Mouse (Mus musculus) layer of hippocampus, adult 9-10 months (tissue): ENCODE data around the gene Arhgef28.

Experiments
- DNase-seq: peaks from one replicate; pipeline ENCODE4 v3.0.0; 2022; ENCODE audit warnings: low spot score

The Arhgef28 gene

GRCm38 (mm10) chr13:97966077-97966476 lies 240.2 kb downstream of the Arhgef28 start:
- DNase-seq: no peak

GRCm38 (mm10) chr13:97964892-97965424 lies 241.3 kb downstream of the Arhgef28 start:
- no peak for DNase-seq

- no peak for DNase-seq
Observed at GRCm38 (mm10) chr13:97960142-97960541, 246.1 kb downstream of the Arhgef28 start.

- DNase-seq: no peak
Observed at GRCm38 (mm10) chr13:97959394-97959888, 246.8 kb downstream of the Arhgef28 start.

- DNase-seq: no peak
Observed at GRCm38 (mm10) chr13:97955759-97956158, 250.5 kb downstream of the Arhgef28 start.

- no peak for DNase-seq
Observed at GRCm38 (mm10) chr13:97954956-97955496, 251.2 kb downstream of the Arhgef28 start.

DNA sequence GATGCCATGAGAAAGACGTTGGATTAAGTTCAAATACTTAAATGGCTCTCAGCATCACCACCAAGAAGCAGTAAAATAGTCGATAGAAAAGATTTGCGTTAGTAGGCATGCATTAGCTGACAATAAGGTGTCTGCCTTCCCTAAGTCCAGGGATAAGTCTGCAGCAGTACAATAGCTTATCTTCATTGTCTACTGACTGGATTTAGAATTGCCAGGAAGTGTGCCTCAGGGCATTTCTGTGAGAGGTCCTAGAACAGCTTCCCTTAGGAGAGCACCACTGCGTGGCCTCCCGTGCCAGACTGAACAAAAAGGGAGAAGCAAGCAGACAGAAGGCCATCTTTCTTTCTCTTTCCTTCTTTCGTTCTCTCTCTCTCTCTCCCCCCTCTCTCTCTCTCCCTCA lies 252.2 kb downstream of the Arhgef28 start:
- no peak for DNase-seq

- DNase-seq: no peak
Observed at GRCm38 (mm10) chr13:97953526-97953925, 252.7 kb downstream of the Arhgef28 start.

- peak; percentile 27 for DNase-seq
Observed at GRCm38 (mm10) chr13:97948856-97949255, 257.4 kb downstream of the Arhgef28 start.

- no peak for DNase-seq
Observed at GRCm38 (mm10) chr13:97947598-97947997, 258.6 kb downstream of the Arhgef28 start.

- no peak for DNase-seq
Observed at GRCm38 (mm10) chr13:97946422-97946821, 259.8 kb downstream of the Arhgef28 start.

DNA sequence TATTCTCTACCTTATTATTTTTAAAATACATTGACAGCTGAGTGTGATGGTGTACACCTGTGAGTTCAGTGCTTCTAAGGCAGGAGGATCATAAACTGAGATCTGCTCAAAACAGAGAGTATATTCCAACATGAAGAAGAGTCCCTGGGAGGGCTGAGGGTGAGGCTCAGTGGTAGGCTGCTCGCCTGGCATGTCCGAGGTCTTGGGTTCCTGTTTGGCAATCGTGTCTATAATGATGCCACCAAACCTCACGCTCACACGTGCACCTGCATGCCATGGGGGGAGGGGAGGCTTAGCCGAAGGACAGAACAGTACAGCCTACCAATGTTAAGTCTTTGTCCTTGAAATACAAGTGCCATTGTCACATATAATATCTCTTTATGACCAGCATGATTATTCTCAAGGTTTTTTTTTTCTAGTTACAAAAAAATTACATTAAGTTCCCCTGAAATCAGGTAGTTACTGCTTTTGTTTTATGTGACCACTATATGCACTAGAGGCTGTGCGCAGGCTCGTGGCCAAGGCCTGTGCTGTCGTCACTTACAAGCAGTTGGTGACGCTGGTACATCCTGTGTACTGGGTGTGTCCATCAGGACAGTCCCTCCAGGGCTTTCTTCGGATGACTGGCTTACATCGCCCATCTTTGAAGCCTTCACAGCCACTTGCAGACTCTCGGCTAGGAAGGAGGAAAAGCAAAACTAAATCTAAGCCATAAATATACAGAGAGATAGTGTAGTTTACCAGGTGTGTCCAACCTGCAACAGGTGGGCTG lies 264.1 kb downstream of the Arhgef28 start:
- DNase-seq: no peak

DNA sequence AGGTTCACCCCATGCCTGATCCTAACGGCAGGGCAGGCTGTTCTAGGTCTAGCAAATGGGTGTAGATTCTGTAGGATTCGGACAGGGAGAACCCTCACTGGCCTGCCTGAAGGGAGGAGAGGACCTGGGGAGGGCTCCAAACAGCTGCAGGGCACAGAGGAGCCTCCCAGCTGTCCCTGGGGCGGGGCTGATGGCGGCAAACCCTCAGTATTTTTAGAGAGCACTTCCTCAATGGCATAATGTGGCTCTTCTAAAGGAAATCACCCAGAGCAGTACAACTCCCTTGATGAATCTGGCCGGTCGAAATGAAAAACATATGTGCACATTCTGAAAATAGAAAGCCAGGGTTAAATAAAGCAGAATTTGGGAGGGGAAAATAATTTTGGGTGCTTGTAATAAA lies 265.1 kb downstream of the Arhgef28 start:
- no peak for DNase-seq

DNA sequence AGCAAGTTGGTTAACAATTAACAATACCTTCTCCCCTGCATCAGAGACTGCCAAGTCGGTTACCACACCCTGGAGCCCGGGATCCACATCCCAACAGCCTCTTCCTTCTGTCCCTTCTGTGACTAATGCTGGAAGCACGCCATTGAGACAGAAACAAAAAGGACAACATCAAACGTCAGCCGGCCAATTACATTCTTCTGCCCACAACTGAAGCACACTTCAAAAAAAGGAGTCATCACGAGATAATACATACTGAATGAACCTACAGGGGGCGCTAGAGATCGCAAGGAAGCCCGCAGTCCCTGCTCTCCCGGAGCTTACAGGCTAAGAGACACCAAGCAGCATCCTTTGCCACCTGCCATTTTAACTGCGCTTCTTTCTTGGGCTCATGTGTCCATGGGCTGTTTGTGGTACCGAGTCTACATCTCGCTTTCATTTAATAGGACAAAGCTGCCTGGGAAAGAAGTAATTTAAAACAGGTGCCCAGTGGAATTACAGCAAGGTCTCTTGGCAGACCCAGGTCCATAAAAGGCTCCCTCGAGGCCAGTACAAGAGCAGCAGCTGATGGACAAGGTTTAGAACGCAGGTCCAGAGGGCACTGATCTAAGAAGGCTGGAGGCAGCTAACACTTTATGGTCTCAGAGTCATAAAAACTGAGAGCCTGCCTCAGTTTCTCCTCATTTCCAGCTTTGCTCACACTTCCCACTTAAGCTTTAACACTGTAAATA lies 266.6 kb downstream of the Arhgef28 start:
- DNase-seq: no peak

- peak; percentile 94 for DNase-seq
Observed at GRCm38 (mm10) chr13:97938596-97939297, 267.5 kb downstream of the Arhgef28 start.

DNA sequence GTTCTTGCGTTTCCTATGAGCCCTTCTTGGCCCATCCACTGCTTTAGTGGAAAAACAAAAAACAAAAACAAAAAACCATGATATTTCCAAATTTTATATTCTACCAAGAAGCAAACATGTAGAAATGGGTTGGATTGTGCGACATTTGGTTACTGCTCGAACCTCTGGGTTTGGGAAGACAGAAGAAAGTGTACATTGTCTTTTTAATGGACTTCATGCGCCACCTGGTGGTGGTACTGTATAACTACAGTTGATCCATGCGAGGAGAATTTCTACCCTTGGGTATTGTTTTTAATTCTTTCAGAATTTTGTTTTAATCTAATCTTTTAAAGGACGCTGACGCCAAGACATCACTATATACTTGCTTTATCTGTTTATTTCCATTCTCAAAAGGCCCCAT lies 268.3 kb downstream of the Arhgef28 start:
- no peak for DNase-seq

DNA sequence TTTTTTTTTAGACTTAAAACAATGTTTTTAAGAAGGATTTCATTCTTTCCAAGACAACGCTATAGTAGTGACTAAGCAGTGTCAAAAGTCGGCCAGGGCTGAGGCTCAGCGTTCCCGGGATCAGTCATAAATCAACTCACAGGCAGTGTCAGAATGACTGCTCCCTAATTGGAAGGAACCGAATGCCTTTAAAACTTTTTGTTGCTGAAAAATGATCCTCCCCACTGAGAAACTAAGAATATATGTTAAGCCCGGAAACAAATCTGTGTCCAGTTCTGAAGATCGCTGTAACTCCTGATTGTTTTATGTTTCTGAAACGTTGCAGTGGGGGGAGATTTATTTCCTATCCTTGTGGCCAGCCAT lies 278.1 kb downstream of the Arhgef28 start:
- DNase-seq: no peak

- DNase-seq: no peak
Observed at GRCm38 (mm10) chr13:97927376-97928134, 278.7 kb downstream of the Arhgef28 start.

DNA sequence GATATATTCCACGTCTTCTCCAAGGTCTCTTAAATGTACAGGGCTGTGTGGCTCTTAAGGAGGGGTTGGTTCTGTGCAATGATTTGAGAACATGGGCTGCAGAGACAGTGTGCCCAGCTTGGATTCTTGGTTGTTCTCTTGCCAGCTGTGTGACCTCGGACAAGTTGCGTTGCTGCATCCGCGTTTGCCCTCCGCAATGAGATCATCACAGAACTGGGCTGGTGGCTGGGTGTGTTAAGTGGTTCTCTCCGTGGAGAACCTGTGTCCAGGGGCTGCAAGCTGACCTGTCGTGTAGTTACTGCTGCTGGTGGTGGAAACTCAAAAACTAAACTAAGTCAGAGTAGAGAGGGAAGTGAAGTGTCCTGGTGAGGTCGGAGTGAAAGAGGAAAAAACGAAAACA lies 279.9 kb downstream of the Arhgef28 start:
- DNase-seq: no peak

DNA sequence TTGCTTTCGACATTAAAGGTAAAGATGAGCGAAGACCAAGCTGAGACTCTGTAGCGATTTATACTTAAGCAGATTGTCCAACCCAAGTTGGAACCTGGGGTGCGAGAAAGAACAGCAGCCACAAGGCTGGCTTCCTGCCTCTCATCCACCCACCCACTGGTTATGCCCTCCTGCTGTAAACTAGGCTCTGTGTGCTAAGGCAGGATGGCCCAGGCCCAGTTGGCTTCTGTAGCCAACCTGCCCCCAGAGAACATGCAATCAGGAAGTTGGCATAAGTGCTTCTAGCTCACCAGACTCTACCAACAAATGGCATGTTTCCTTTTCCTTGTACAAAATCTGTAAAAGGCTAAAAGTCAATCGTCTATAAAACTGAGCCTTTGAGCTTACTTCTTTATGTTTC lies 283.2 kb downstream of the Arhgef28 start:
- DNase-seq: no peak

GRCm38 (mm10) chr13:97919590-97919989 lies 286.6 kb downstream of the Arhgef28 start:
- no peak for DNase-seq
